14 mouse cellular contexts compared by ENCODE assay signal in genomic region chr6:117297918-117298317, GRCm38 (mm10).
"Had no signal": no experiment of that assay in that cellular context is flagged by ENCODE, and none has a peak within 500 bp of the region (broad histone marks: within the 10 kb centered on the region; RNA-seq: fewer than 3 reads in every experiment).

No protein-coding gene starts in this region.

- H3K9me3 ChIP-seq: limb, embryonic 15.5 days; lung, embryonic 15.5 days; midbrain, embryonic 12.5 days; neural tube, embryonic 13.5 days had no signal

- H3K4me1 ChIP-seq: limb, embryonic 15.5 days; lung, embryonic 15.5 days; midbrain, embryonic 12.5 days; neural tube, embryonic 13.5 days had no signal

- H3K4me2 ChIP-seq: limb, embryonic 15.5 days; lung, embryonic 15.5 days; midbrain, embryonic 12.5 days; neural tube, embryonic 13.5 days had no signal

- H3K27me3 ChIP-seq: limb, embryonic 15.5 days; lung, embryonic 15.5 days; midbrain, embryonic 12.5 days; neural tube, embryonic 13.5 days had no signal

- DNase-seq: kidney, adult 11 months; kidney, adult 9 months; kidney, postnatal 36 days; left cerebral cortex, postnatal 4 days; lung, postnatal 14 days; retina, postnatal 1 day; right cerebral cortex, postnatal 14 days had no signal

- ATAC-seq: midbrain, embryonic 16.5 days had no signal

- H3K27ac ChIP-seq: kidney, postnatal 0 days; layer of hippocampus, adult 2 months; limb, embryonic 15.5 days; lung, embryonic 15.5 days; midbrain, embryonic 12.5 days; neural tube, embryonic 13.5 days had no signal

- H3K36me3 ChIP-seq: limb, embryonic 15.5 days; lung, embryonic 15.5 days; midbrain, embryonic 12.5 days; neural tube, embryonic 13.5 days had no signal

- H3K4me3 ChIP-seq: layer of hippocampus, adult 2 months; limb, embryonic 15.5 days; lung, embryonic 15.5 days; midbrain, embryonic 12.5 days; neural tube, embryonic 13.5 days had no signal

- H3K9ac ChIP-seq: limb, embryonic 15.5 days; lung, embryonic 15.5 days; midbrain, embryonic 12.5 days; neural tube, embryonic 13.5 days had no signal
